Mouse (Mus musculus): ENCODE data around the gene Dlg1. TPM values are rescaled to one million over a fixed set of nuclear protein-coding genes. Genes with fewer than 3 reads are reported as not detected.

Dlg1 gene
- polyA plus RNA-seq, 1 experiment from 2014 or later, result 20.5 TPM

DNA sequence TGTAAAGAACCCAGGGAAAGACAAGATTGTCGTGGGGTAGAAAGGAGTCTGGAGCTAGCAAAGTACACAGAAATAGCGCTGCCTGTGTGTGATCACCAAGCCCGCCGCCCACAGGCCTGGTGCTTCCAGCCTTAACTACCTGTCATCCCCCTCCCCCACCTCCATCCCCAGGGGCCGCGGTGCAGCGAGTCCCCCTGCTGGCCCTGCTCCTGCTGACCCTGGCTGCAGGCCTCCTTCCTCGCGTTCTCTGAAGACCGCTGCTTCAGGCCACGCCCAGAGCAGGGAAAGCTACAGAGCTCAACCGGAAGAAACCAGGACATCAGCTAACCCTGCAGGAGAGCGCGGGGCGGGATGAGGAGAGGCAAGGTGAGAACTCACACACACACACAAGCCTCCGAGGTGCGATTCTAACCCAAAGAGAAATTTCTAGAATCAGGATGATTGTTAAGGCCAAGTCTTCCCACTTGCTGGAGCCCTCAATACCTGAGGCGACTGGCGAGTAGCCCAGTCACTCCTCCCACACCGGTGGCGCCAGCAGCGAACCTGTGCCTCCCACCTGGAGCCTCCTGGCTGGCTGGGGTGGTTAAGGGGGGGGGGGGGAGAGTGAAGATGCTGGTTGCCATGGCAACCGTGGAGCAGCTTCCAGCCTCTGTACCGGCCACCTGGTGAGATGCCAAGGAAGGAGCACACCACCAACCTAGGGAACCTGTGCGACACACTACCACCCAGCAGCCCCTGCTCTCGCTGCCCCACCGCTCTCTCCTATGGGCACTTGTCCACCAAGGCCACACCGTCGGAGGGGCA, 233.9 kb downstream of the Dlg1 start:
- no peak overlapping the region for H3K27ac ChIP-seq
- H3K27me3 ChIP-seq (replicated peaks), result peaks cover 5% of the 10 kb centered on the region; the same call in 1 of the 2 replicates
- peak overlapping the region; percentile 12; the same call in 1 of the 2 replicates for H3K4me3 ChIP-seq
- H3K4me1 ChIP-seq, result no peaks in the 10 kb centered on the region
- H3K4me2 ChIP-seq, result peak overlapping the region; percentile 55
- no peaks in the 10 kb centered on the region for H3K36me3 ChIP-seq
- H3K9me3 ChIP-seq (replicated peaks), result 0 out of 2 replicates have a peak, but pooled peaks cover 4% of the 10 kb centered on the region
- H3K9ac ChIP-seq, result no peak overlapping the region
- 21% methylated on average over 29 of the region's 29 CpGs for whole genome bisulfite sequencing (ENCODE audit: insufficient replicate concordance)
- ATAC-seq, result no peak

DNA sequence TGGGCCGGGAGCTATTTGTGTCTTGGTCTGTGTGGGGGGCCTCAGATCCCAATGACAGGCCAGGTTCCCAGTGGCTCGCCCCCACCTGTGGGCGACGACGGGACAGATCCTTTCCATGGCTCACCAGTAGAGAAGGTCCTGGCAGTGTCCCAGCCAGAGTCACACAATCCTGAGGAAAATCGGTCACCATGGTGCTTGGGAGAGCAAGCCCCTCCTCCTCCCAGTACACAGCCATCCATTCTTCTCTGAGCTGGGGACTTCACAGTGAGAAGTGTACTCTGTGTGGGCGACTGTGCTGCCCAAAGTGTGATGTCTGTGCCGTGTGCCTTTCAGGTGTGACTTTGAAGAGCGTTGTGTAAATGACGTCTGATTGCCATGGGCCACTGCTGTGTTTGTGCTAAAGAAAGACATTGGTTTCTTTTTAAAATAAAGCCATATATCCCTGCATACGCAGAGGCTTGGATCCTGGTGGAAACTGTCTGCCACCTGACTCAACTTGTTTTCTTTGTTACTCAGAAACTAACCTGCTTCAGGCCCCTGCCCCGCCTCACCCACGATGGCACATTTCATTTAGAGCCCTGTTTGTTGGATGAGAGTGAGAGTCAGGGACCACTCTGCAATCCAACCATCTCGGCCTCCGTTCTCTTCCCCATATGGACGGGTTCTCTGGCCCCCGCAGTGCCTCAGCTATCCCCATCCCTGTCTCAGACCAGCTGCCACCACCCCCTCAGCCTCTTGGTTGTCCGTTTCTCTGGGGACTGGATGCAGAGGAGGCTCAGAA, 235.5 kb downstream of the Dlg1 start:
- no peak overlapping the region for H3K4me3 ChIP-seq
- ATAC-seq, result no peak
- WGBS (ENCODE audit: insufficient replicate concordance), result 79% methylated on average over 18 of the region's 18 CpGs
- H3K4me2 ChIP-seq, result no peak overlapping the region
- H3K27ac ChIP-seq, result no peak overlapping the region
- H3K27me3 ChIP-seq (replicated peaks), result no peaks in the 10 kb centered on the region; the same call in 1 of the 2 replicates
- 0 out of 2 replicates have a peak, but pooled peaks cover 4% of the 10 kb centered on the region for H3K9me3 ChIP-seq (replicated peaks)
- H3K4me1 ChIP-seq, result no peaks in the 10 kb centered on the region
- no peaks in the 10 kb centered on the region for H3K36me3 ChIP-seq
- no peak overlapping the region for H3K9ac ChIP-seq

DNA sequence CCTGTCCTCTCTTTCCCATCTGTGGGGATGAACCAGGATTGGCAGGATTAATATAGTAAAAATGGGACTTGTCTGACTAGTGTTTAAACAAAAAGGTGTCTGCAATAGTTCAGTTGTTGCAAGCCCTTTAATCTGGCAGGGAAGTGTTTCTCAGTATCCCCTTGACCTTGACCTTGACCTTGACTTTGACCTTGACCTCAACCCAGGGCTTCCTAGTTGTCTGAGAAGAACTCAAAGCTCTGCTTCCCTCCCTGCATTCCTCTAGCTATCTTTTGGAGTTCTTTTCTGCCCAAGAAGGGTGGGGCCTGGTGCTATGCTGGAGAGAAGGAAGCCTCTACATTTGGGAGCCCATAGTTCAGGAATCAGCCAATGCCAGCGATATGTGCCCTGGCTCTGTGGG, 238.6 kb downstream of the Dlg1 start:
- peaks cover 12% of the 10 kb centered on the region for H3K27me3 ChIP-seq (replicated peaks)
- no peak overlapping the region for H3K9ac ChIP-seq
- no peak overlapping the region for H3K4me2 ChIP-seq
- no peak for ATAC-seq
- H3K9me3 ChIP-seq (replicated peaks), result 0 out of 2 replicates have a peak, but pooled peaks cover 4% of the 10 kb centered on the region
- H3K27ac ChIP-seq, result no peak overlapping the region
- H3K4me1 ChIP-seq, result peaks cover 13% of the 10 kb centered on the region
- 64% methylated on average over 1 of the region's 1 CpGs for WGBS (ENCODE audit: insufficient replicate concordance)
- no peaks in the 10 kb centered on the region for H3K36me3 ChIP-seq
- H3K4me3 ChIP-seq, result no peak overlapping the region

DNA sequence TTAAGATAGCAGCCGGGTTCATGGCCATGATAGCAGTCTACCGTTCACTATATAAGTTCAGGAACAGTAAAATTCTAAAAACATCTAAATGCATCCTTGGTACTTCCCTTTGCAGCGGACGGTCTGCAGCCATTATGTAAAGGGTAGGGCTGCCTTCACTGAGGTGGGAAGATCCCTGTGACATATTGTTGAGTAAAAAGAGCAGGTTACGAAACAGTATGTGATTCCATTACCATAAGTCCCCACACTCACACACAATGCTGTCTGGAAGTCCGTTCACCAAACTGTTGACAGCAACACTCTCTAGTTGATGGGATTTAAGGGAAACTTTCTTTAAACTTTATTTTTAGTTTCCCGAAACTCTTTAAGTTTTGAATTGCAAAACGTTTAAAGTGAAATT, 240.0 kb downstream of the Dlg1 start:
- Histone ChIP-seq H3K9ac (no peak overlapping the region), H3K27ac (no peak overlapping the region), H3K36me3 (no peaks in the 10 kb centered on the region), H3K27me3 (replicated peaks) (peaks cover 12% of the 10 kb centered on the region; the same call in 1 of the 2 replicates), H3K4me3 (no peak overlapping the region), H3K9me3 (replicated peaks) (0 out of 2 replicates have a peak, but pooled peaks cover 4% of the 10 kb centered on the region), H3K4me1 (peaks cover 13% of the 10 kb centered on the region), H3K4me2 (no peak overlapping the region)
- no peak for ATAC-seq
- 73% methylated on average over 8 of the region's 8 CpGs for WGBS (ENCODE audit: insufficient replicate concordance)

DNA sequence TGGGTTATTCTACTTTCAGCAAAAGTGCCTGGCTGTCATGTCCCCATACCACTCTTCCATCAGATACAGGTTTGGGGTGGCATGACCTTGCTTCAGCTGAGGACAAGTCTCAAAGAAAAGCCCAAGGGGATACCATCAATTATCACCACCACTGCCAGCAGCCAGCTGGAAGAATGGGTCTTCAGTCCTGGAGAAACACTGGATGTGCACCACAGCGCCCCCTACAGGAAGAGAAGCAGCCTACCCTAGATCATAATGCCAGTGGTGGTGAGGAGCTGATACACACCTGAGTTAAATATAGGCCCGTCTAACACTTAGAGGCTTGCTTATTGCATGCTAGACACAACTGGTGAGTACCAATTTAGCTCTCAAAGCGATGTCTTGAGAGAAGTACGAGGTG, 242.1 kb downstream of the Dlg1 start:
- no peak for ATAC-seq
- Histone ChIP-seq H3K4me1 (peaks cover 13% of the 10 kb centered on the region), H3K27me3 (replicated peaks) (peaks cover 21% of the 10 kb centered on the region), H3K4me3 (no peak overlapping the region), H3K27ac (no peak overlapping the region), H3K9me3 (replicated peaks) (no peaks in the 10 kb centered on the region), H3K36me3 (no peaks in the 10 kb centered on the region), H3K9ac (no peak overlapping the region), H3K4me2 (no peak overlapping the region)
- WGBS (ENCODE audit: insufficient replicate concordance), result 53% methylated on average over 4 of the region's 4 CpGs

DNA sequence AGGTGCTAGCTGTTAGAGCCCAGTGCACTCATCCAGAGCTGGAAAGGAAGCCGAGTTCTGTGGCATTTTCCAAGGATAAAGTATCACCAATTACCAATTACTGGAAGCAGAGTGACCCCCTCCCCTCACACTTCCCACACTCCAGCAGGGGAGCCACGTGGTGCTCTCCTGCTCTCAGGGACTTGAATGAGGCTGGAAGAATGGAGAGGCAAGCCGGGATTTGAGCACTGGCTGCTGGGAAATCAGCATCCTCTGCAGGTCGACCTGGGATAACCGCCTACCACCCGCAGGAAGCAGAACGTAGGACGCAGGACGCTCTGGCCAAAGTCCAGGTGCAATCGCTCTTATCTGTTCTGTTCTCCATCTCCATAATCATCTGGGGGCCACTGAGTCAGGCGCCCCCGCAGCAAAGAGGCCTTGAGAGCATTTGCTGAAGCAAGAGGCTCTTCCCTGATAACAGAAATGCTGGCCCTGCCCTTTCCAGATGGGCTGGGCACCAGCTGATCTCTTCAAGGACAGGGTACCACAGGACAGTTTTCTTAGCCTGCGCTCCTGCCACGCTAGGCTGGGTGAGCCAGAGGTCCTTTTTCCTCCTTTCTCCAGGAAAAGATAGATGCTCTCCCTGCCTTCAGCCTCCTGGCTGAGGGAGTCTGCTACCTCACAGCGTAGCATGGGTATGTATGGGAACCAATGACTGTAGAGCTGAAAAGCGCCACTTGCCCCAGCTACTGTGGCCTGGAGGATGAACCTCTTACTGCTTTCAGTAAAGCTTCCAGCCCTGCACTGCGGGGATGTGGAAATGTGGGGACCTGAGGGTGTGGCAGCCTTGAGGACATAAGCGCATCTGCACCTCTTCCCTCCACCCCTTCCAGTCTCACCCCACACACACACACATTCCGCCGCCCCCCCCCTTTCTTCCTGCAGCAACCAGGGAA, 242.9 kb downstream of the Dlg1 start:
- no peaks in the 10 kb centered on the region for H3K36me3 ChIP-seq
- H3K9ac ChIP-seq, result no peak overlapping the region
- no peak for ATAC-seq
- no peaks in the 10 kb centered on the region for H3K9me3 ChIP-seq (replicated peaks)
- H3K27me3 ChIP-seq (replicated peaks), result peaks cover 21% of the 10 kb centered on the region
- 0 out of 2 replicates have a peak overlapping the region, but pooled peaks have one; percentile 15 for H3K4me3 ChIP-seq
- no peak overlapping the region for H3K27ac ChIP-seq
- H3K4me1 ChIP-seq, result peaks cover 13% of the 10 kb centered on the region
- peak overlapping the region; percentile 52 for H3K4me2 ChIP-seq
- WGBS (ENCODE audit: insufficient replicate concordance), result 34% methylated on average over 20 of the region's 20 CpGs

DNA sequence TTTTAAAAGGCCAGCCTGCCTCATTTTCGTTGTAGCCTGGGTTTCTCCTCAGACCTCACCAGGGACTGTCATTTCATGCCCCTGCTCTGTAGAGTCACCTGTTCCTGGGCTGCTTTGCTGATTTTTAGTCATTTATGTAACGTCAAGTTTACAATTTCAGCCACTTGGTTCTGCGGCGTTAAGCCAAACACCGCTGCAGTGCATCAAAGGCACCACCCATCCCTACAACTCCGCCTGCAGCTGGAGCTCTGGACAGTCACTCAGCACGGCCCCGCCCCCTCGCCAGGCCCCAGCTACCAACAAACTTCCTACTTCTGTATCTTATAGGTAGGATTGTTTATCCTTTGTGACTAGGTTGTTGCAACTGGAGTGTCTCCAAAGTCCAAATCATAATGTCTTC, 243.7 kb downstream of the Dlg1 start:
- Histone ChIP-seq H3K4me1 (peaks cover 13% of the 10 kb centered on the region), H3K27ac (no peak overlapping the region), H3K4me2 (peak overlapping the region; percentile 52), H3K9ac (no peak overlapping the region), H3K36me3 (no peaks in the 10 kb centered on the region), H3K4me3 (peak overlapping the region; percentile 15; the same call in 1 of the 2 replicates), H3K27me3 (replicated peaks) (peaks cover 21% of the 10 kb centered on the region), H3K9me3 (replicated peaks) (no peaks in the 10 kb centered on the region)
- no peak for ATAC-seq
- 7% methylated on average over 9 of the region's 9 CpGs for WGBS (ENCODE audit: insufficient replicate concordance)

DNA sequence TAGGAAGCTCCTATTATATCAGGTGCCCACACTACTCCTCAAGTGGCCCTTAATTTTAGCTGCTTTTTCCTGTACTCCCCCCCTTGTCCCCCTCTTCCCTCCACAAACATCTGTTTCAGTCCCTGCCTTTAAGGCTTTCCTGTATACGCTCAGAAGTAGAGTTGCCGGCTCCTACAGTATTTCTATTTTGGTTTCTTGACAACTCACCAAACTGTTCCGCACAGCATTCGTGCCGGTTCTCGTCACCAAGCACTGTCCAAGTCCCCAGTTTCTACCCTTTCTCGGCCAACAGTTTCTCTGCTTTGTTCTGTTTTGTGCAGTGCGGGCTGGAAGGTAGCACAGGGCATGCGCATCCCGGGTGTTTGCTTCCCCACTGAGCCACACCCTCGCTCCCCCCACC, 245.7 kb downstream of the Dlg1 start:
- Histone ChIP-seq H3K4me3 (no peak overlapping the region), H3K4me2 (no peak overlapping the region), H3K27ac (no peak overlapping the region), H3K36me3 (no peaks in the 10 kb centered on the region), H3K27me3 (replicated peaks) (peaks cover 25% of the 10 kb centered on the region), H3K9me3 (replicated peaks) (no peaks in the 10 kb centered on the region), H3K9ac (no peak overlapping the region), H3K4me1 (peaks cover 13% of the 10 kb centered on the region)
- ATAC-seq, result no peak
- WGBS (ENCODE audit: insufficient replicate concordance), result 65% methylated on average over 11 of the region's 11 CpGs

DNA sequence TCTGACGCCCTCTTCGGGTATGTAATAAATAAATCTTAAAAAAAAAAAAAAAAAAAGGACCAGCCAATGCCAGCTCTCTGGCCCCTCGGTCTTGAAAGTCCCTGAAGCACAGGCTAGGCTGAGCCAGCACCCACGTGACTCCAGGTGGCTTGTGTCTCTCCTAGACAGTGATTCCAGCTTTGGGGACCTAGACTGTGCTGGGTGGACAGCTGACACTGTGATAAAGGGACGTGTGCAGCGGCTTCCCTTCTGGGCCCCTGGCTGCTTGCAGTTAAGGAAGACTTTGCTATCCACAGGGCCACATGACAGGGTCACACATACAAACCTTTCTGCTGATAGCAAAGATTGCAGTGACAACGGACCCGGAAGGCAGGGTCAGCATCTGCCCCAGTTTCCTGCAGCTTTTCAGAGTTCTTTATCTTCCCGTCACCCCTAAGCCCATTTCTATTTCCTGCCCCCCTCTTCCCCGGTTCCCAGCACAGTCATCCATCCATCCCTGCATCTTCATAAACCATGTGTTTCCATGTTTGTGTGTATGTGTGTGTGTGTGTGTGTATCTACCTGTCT, 247.1 kb downstream of the Dlg1 start:
- Histone ChIP-seq H3K4me3 (no peak overlapping the region), H3K9me3 (replicated peaks) (no peaks in the 10 kb centered on the region), H3K27ac (no peak overlapping the region), H3K9ac (no peak overlapping the region), H3K36me3 (no peaks in the 10 kb centered on the region), H3K4me2 (no peak overlapping the region), H3K4me1 (peaks cover 13% of the 10 kb centered on the region), H3K27me3 (replicated peaks) (peaks cover 25% of the 10 kb centered on the region)
- 24% methylated on average over 10 of the region's 10 CpGs for WGBS (ENCODE audit: insufficient replicate concordance)
- ATAC-seq, result no peak

DNA sequence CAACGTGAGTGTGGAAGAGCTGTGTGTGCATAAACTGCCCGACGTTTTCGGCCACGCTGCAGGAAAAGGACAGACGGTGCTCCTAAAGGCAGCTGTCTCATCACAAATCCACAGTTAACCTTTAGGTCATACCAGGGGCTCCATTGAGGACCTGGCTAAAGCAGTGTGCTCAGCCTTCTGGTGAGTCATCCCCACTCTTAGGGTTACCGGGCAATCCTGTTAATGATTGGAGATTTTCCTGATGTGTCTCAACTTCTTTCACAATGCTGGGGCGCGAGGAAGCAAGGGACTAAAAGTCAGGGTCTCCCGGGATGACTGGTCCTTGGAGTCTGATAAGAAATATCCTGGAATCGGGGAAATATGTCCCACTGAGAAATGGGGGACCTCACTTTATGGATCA, 254.5 kb downstream of the Dlg1 start:
- H3K4me3 ChIP-seq, result no peak overlapping the region
- peaks cover 9% of the 10 kb centered on the region; the same call in 1 of the 2 replicates for H3K4me1 ChIP-seq
- H3K9me3 ChIP-seq (replicated peaks), result no peaks in the 10 kb centered on the region
- H3K9ac ChIP-seq, result no peak overlapping the region
- ATAC-seq, result no peak
- WGBS (ENCODE audit: insufficient replicate concordance), result 52% methylated on average over 11 of the region's 11 CpGs
- no peaks in the 10 kb centered on the region for H3K36me3 ChIP-seq
- peak overlapping the region; percentile 45 for H3K4me2 ChIP-seq
- no peak overlapping the region for H3K27ac ChIP-seq
- 0 out of 2 replicates have a peak, but pooled peaks cover 6% of the 10 kb centered on the region for H3K27me3 ChIP-seq (replicated peaks)

DNA sequence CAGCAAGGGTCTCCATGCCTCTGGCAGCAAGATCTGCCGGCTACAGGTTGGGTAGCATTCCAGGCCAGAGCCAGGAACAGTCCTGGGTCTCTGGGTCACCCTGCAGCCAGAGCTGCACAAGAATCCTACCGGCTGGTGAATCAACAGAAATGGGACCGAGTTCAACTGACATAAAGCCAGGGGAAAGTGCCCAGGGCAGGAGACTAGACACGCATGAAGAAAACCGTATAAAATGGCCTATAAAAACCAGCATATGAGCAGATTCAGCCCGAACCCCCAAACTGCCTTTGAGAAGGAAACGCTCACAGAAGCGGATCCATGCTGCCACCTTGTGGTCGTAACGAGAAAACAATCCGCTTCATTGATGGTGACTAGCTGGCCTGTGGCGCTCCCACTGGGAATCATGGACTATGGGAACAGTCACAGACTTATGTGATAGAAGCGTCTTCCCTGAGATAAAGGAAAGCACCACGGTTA, 255.0 kb downstream of the Dlg1 start:
- 7% methylated on average over 14 of the region's 14 CpGs for WGBS (ENCODE audit: insufficient replicate concordance)
- H3K27ac ChIP-seq, result no peak overlapping the region
- H3K4me2 ChIP-seq, result peak overlapping the region; percentile 45
- H3K9me3 ChIP-seq (replicated peaks), result no peaks in the 10 kb centered on the region
- H3K27me3 ChIP-seq (replicated peaks), result 0 out of 2 replicates have a peak, but pooled peaks cover 5% of the 10 kb centered on the region
- H3K9ac ChIP-seq, result no peak overlapping the region
- no peak for ATAC-seq
- peaks cover 9% of the 10 kb centered on the region; the same call in 1 of the 2 replicates for H3K4me1 ChIP-seq
- H3K36me3 ChIP-seq, result no peaks in the 10 kb centered on the region
- H3K4me3 ChIP-seq, result no peak overlapping the region

Measured in liver, embryonic 12.5 days (tissue).